26 mouse cellular contexts compared by ENCODE assay signal in the genomic region with DNA sequence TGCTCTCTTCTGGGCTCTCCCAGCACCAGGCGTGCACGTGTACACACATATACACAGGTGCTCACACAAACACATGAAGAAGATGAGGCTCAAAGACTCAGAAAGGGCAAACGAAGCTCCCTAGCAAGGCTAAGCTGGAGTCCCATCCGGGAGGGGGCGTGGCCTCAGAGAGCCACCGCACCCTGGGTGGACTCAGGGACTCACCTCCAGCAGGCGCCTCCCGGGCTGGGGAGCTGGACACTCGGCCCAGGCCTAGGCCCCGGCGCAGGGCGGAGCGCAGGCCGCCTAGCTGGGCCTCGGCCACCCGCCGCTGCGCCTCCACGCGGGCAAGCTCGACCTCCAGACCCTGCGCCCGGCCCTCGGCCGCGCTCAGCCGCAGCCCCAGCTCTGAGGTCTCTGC. TPM values are rescaled to one million over a fixed set of nuclear protein-coding genes. Genes with fewer than 3 reads are reported as not detected.
DNase-seq lines count a peak whose midpoint lies in the region; ATAC-seq lines count a peak whose summit lies in the region.
"Had no signal": no experiment of that assay in that cellular context is flagged by ENCODE, and none has a peak within 500 bp of the region (broad histone marks: within the 10 kb centered on the region; RNA-seq: fewer than 3 reads in every experiment).

No protein-coding gene starts in this region.

- WGBS in heart, embryonic 10.5 days: 69% methylated on average over 24 of the region's 27 CpGs
- WGBS in intestine, embryonic 15.5 days: 75% methylated on average over 27 of the region's 27 CpGs
- WGBS in neural tube, embryonic 15.5 days: 73% methylated on average over 27 of the region's 27 CpGs

- no peaks in the 10 kb centered on the region for H3K27me3 ChIP-seq in heart, embryonic 10.5 days (ENCODE audit: insufficient read depth, poor library complexity, severe bottlenecking)
- H3K27me3 ChIP-seq in intestine, embryonic 15.5 days (replicated peaks): no peaks in the 10 kb centered on the region
- H3K27me3 ChIP-seq in neural tube, embryonic 15.5 days (replicated peaks): no peaks in the 10 kb centered on the region
- H3K27me3 ChIP-seq: heart, embryonic 15.5 days; hindbrain, embryonic 12.5 days; limb, embryonic 15.5 days; stomach, embryonic 15.5 days had no signal

- no peak overlapping the region for H3K9ac ChIP-seq in intestine, embryonic 15.5 days
- H3K9ac ChIP-seq in neural tube, embryonic 15.5 days (replicated peaks): no peak overlapping the region
- H3K9ac ChIP-seq: heart, embryonic 15.5 days; hindbrain, embryonic 12.5 days; limb, embryonic 15.5 days; stomach, embryonic 15.5 days had no signal

- H3K27ac ChIP-seq in heart, embryonic 10.5 days: 0 out of 2 replicates have a peak overlapping the region, but pooled peaks have one; percentile 24
- H3K27ac ChIP-seq in intestine, embryonic 15.5 days: no peak overlapping the region
- H3K27ac ChIP-seq in neural tube, embryonic 15.5 days (replicated peaks): no peak overlapping the region
- H3K27ac ChIP-seq: hindbrain, embryonic 12.5 days; kidney, postnatal 0 days; limb, embryonic 10.5 days; limb, embryonic 15.5 days; stomach, embryonic 15.5 days had no signal

- no peak overlapping the region for H3K4me2 ChIP-seq in intestine, embryonic 15.5 days (replicated peaks)
- no peak overlapping the region for H3K4me2 ChIP-seq in neural tube, embryonic 15.5 days
- H3K4me2 ChIP-seq: heart, embryonic 15.5 days; hindbrain, embryonic 12.5 days; limb, embryonic 15.5 days; stomach, embryonic 15.5 days had no signal

- H3K36me3 ChIP-seq in heart, embryonic 10.5 days: peaks cover 54% of the 10 kb centered on the region
- H3K36me3 ChIP-seq in intestine, embryonic 15.5 days: no peaks in the 10 kb centered on the region
- peaks cover 16% of the 10 kb centered on the region for H3K36me3 ChIP-seq in neural tube, embryonic 15.5 days
- H3K36me3 ChIP-seq: heart, embryonic 15.5 days had no signal

- no peak for DNase-seq in heart, embryonic 10.5 days (ENCODE audit: low spot score)
- DNase-seq in heart, adult 9 months (ENCODE audit: low spot score in 2 of 2): no peak
- DNase-seq in testis, postnatal 10 days (ENCODE audit: low spot score): peak; percentile 53
- no peak for DNase-seq in testis, postnatal 14 days (ENCODE audit: low spot score)
- DNase-seq in cerebellum, postnatal 4 days (ENCODE audit: low spot score in 2 of 2): no peak
- DNase-seq: adrenal gland, postnatal 25 days; cerebellum, adult 11-12 months; cerebellum, adult 9-11 months; kidney, adult 2 months; lung, adult 18-20 months; lung, postnatal 14 days; midbrain, embryonic 14.5 days; right cerebral cortex, postnatal 25 days; thymus, adult 2 months; thymus, postnatal 36 days had no signal

- no peaks in the 10 kb centered on the region for H3K9me3 ChIP-seq in heart, embryonic 10.5 days
- H3K9me3 ChIP-seq in intestine, embryonic 15.5 days: no peaks in the 10 kb centered on the region
- no peaks in the 10 kb centered on the region for H3K9me3 ChIP-seq in neural tube, embryonic 15.5 days (replicated peaks)
- H3K9me3 ChIP-seq: G1E; heart, embryonic 15.5 days; hindbrain, embryonic 12.5 days; limb, embryonic 10.5 days; limb, embryonic 15.5 days; stomach, embryonic 15.5 days had no signal

- H3K4me1 ChIP-seq in heart, embryonic 10.5 days: peaks cover 40% of the 10 kb centered on the region
- H3K4me1 ChIP-seq in intestine, embryonic 15.5 days (replicated peaks): peaks cover 32% of the 10 kb centered on the region
- H3K4me1 ChIP-seq in neural tube, embryonic 15.5 days: peaks cover 23% of the 10 kb centered on the region

- 0 out of 2 replicates have a peak, but pooled peaks have one; percentile 14 for ATAC-seq in intestine, embryonic 15.5 days
- no peak for ATAC-seq in neural tube, embryonic 15.5 days (ENCODE audit: low FRiP score)
- ATAC-seq: CD4-positive, CD25-positive, alpha-beta regulatory T cell, adult 4 months; forebrain, embryonic 16.5 days had no signal

- no peak overlapping the region for H3K4me3 ChIP-seq in heart, embryonic 10.5 days
- H3K4me3 ChIP-seq in intestine, embryonic 15.5 days (replicated peaks): no peak overlapping the region
- H3K4me3 ChIP-seq in neural tube, embryonic 15.5 days (replicated peaks): no peak overlapping the region
- H3K4me3 ChIP-seq: heart, embryonic 15.5 days; hindbrain, embryonic 12.5 days; limb, embryonic 10.5 days; limb, embryonic 15.5 days; stomach, embryonic 15.5 days had no signal

RNA-seq across cellular contexts. Expression of a gene that starts 14.8 kb away (rescaled TPM):
- polyA plus RNA-seq in heart, embryonic 10.5 days (2016; fragmentation: Nextera tagmentation; extraction: Ambion mirVana): 159 and 233 TPM in 2 replicates
- 329 and 347 TPM in 2 replicates for polyA plus RNA-seq in intestine, embryonic 15.5 days (2015; fragmentation: Nextera tagmentation; extraction: Ambion mirVana)
- 210 and 222 TPM in 2 replicates for polyA plus RNA-seq in neural tube, embryonic 15.5 days (2015; fragmentation: Nextera tagmentation; extraction: Ambion mirVana)
- polyA plus RNA-seq: CD4-positive, CD25-positive, alpha-beta regulatory T cell, adult 4 months; G1E had no signal

RNA-seq across cellular contexts. Expression of a gene that starts 35.4 kb away (rescaled TPM):
- polyA plus RNA-seq in heart, embryonic 10.5 days (2016; fragmentation: Nextera tagmentation; extraction: Ambion mirVana): 4.7 and 6.4 TPM in 2 replicates
- 4.0 and 4.7 TPM in 2 replicates for polyA plus RNA-seq in intestine, embryonic 15.5 days (2015; fragmentation: Nextera tagmentation; extraction: Ambion mirVana)
- 4.5 and 4.9 TPM in 2 replicates for polyA plus RNA-seq in neural tube, embryonic 15.5 days (2015; fragmentation: Nextera tagmentation; extraction: Ambion mirVana)

RNA-seq across cellular contexts. Expression of a gene that starts 38.3 kb away (rescaled TPM):
- polyA plus RNA-seq in heart, embryonic 10.5 days (2016; fragmentation: Nextera tagmentation; extraction: Ambion mirVana): 34.9 and 37.8 TPM in 2 replicates
- polyA plus RNA-seq in intestine, embryonic 15.5 days (2015; fragmentation: Nextera tagmentation; extraction: Ambion mirVana): 29.8 and 35.7 TPM in 2 replicates
- 162 and 188 TPM in 2 replicates for polyA plus RNA-seq in neural tube, embryonic 15.5 days (2015; fragmentation: Nextera tagmentation; extraction: Ambion mirVana)

RNA-seq across cellular contexts. Expression of a gene that starts 53.2 kb away (rescaled TPM):
- 41.9 and 53.4 TPM in 2 replicates for polyA plus RNA-seq in heart, embryonic 10.5 days (2016; fragmentation: Nextera tagmentation; extraction: Ambion mirVana)
- 66.6 and 70.2 TPM in 2 replicates for polyA plus RNA-seq in intestine, embryonic 15.5 days (2015; fragmentation: Nextera tagmentation; extraction: Ambion mirVana)
- 56.8 and 59.8 TPM in 2 replicates for polyA plus RNA-seq in neural tube, embryonic 15.5 days (2015; fragmentation: Nextera tagmentation; extraction: Ambion mirVana)
